Mouse (Mus musculus): ENCODE results near the gene Igdcc3.

DNA sequence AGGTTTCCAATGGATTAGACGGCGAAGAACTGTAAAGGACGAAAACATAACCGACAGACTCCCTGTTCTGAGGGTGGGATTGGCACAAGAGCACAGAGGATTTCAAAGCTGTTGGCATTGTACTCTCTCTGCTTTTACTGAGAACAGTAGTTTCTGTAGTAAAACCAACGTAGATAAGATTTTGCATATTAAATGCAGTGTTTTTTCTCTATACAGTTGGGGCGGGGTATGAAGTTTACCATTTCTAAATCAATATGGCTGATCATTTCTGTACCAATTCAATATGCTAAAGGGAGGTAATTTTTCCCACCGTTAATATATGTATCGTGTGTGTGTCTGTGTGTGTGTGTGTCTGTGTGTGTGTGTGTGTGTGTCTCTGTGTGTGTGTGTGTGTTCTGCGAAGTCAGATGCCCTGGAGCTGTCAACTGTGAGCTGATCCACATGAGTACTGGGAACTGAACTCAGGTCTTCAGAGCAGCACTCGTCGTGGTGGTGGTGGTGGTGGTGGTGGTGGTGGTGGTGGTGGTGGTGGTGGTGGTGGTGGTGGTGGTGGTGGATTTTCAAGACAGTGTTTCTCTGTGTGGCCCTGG is 61.3 kb downstream of the Igdcc3 start:
- no peak for TF ChIP-seq POLR2A (IDR thresholded peaks at IDR 0.05; ENCODE audit: borderline replicate concordance, low read depth, low read length)
- no peak for TF ChIP-seq CTCF (IDR thresholded peaks at IDR 0.05; ENCODE audit: low read depth, low read length)

All from bone marrow macrophage, adult 2 months (primary cell).